25 mouse cellular contexts compared by ENCODE assay signal in genomic region chr14:59878248-59878647, GRCm38 (mm10).
DNase-seq lines count a peak whose midpoint lies in the region; ATAC-seq and TF ChIP-seq lines count a peak whose summit lies in the region.
"Had no signal": no experiment of that assay in that cellular context is flagged by ENCODE, and none has a peak within 500 bp of the region (broad histone marks: within the 10 kb centered on the region; RNA-seq: fewer than 3 reads in every experiment).

No protein-coding gene starts in this region.

- H3K36me3 ChIP-seq in lung, embryonic 14.5 days (ENCODE audit: insufficient read depth): no peaks in the 10 kb centered on the region
- H3K36me3 ChIP-seq in lung, embryonic 16.5 days (ENCODE audit: control insufficient read depth, insufficient read depth, low read length): no peaks in the 10 kb centered on the region
- H3K36me3 ChIP-seq: embryonic facial prominence, embryonic 12.5 days; embryonic facial prominence, embryonic 15.5 days; forebrain, embryonic 10.5 days; forebrain, embryonic 12.5 days had no signal

- 30% methylated on average over 3 of the region's 3 CpGs for WGBS in lung, embryonic 14.5 days
- WGBS in lung, embryonic 16.5 days: 47% methylated on average over 3 of the region's 3 CpGs
- WGBS in lung, adult 2 months: 65% methylated on average over 3 of the region's 3 CpGs

- H3K4me1 ChIP-seq in lung, embryonic 14.5 days (ENCODE audit: insufficient read depth): peaks cover 3% of the 10 kb centered on the region; the same call in 1 of the 2 replicates
- peaks cover 6% of the 10 kb centered on the region; the same call in 1 of the 2 replicates for H3K4me1 ChIP-seq in lung, embryonic 16.5 days (replicated peaks; ENCODE audit: control insufficient read depth, insufficient read depth, low read length)
- no peaks in the 10 kb centered on the region for H3K4me1 ChIP-seq in lung, adult 2 months (ENCODE audit: control insufficient read depth, insufficient read depth, low read length)
- H3K4me1 ChIP-seq: embryonic facial prominence, embryonic 12.5 days; forebrain, embryonic 10.5 days; forebrain, embryonic 12.5 days had no signal

- ATAC-seq in lung, embryonic 14.5 days (ENCODE audit: insufficient read depth): peak; percentile 68
- ATAC-seq in lung, embryonic 16.5 days (ENCODE audit: low read depth): peak; percentile 53
- ATAC-seq: forebrain, embryonic 14.5 days; forebrain, embryonic 16.5 days had no signal

- H3K4me3 ChIP-seq in lung, embryonic 14.5 days (ENCODE audit: low read depth, low read length): no peak overlapping the region
- no peak overlapping the region for H3K4me3 ChIP-seq in lung, embryonic 16.5 days (ENCODE audit: low read length)
- no peak overlapping the region for H3K4me3 ChIP-seq in lung, adult 2 months (replicated peaks; ENCODE audit: extremely low read depth, low read depth, low read length)
- H3K4me3 ChIP-seq: embryonic facial prominence, embryonic 12.5 days; embryonic facial prominence, embryonic 15.5 days; erythroblast, embryonic 14.5 days; forebrain, embryonic 10.5 days; forebrain, embryonic 12.5 days had no signal

- H3K4me2 ChIP-seq in lung, embryonic 14.5 days: no peak overlapping the region
- H3K4me2 ChIP-seq in lung, embryonic 16.5 days (ENCODE audit: low read depth, low read length): no peak overlapping the region
- H3K4me2 ChIP-seq: embryonic facial prominence, embryonic 12.5 days; embryonic facial prominence, embryonic 15.5 days; forebrain, embryonic 12.5 days had no signal

- DNase-seq in lung, embryonic 14.5 days: peak; percentile 86
- DNase-seq in lung, postnatal 14 days: no peak
- no peak for DNase-seq in lung, adult 2 months
- DNase-seq in lung, postnatal 10 days: peak; percentile 12
- DNase-seq in lung, postnatal 25 days (ENCODE audit: low spot score): peak; percentile 1
- DNase-seq in layer of hippocampus, adult 18-20 months (ENCODE audit: low spot score in 2 of 2): no peak
- DNase-seq in right cerebral cortex, adult 18-20 months: no peak
- DNase-seq: adrenal gland, adult 2 months; adrenal gland, postnatal 10 days; adrenal gland, postnatal 25 days; cerebellum, adult 11 months; cerebellum, adult 18-20 months; cerebellum, adult 8-10 months; cerebellum, adult 9-11 months; cerebellum, postnatal 14 days; cerebellum, postnatal 36 days; embryo, embryonic 11 days had no signal

- H3K9ac ChIP-seq in lung, embryonic 14.5 days: no peak overlapping the region
- no peak overlapping the region for H3K9ac ChIP-seq in lung, embryonic 16.5 days (ENCODE audit: low read length)
- H3K9ac ChIP-seq: embryonic facial prominence, embryonic 12.5 days; embryonic facial prominence, embryonic 15.5 days; forebrain, embryonic 12.5 days had no signal

- no peaks in the 10 kb centered on the region for H3K27me3 ChIP-seq in lung, embryonic 14.5 days (ENCODE audit: insufficient read depth, low read length)
- no peaks in the 10 kb centered on the region for H3K27me3 ChIP-seq in lung, embryonic 16.5 days (ENCODE audit: control insufficient read depth, insufficient read depth, low read depth, low read length)
- H3K27me3 ChIP-seq: embryonic facial prominence, embryonic 12.5 days; embryonic facial prominence, embryonic 15.5 days; forebrain, embryonic 12.5 days had no signal

- no peaks in the 10 kb centered on the region for H3K9me3 ChIP-seq in lung, embryonic 14.5 days (ENCODE audit: low read depth, low read length)
- peaks cover 3% of the 10 kb centered on the region; the same call in 1 of the 2 replicates for H3K9me3 ChIP-seq in lung, embryonic 16.5 days (ENCODE audit: control insufficient read depth, low read length)
- H3K9me3 ChIP-seq: embryonic facial prominence, embryonic 12.5 days; embryonic facial prominence, embryonic 15.5 days; forebrain, embryonic 10.5 days; forebrain, embryonic 12.5 days had no signal

- H3K27ac ChIP-seq in lung, embryonic 14.5 days (ENCODE audit: low read depth): no peak overlapping the region
- H3K27ac ChIP-seq in lung, embryonic 16.5 days (ENCODE audit: low read length): no peak overlapping the region
- H3K27ac ChIP-seq: embryonic facial prominence, embryonic 12.5 days; embryonic facial prominence, embryonic 15.5 days; forebrain, embryonic 10.5 days; forebrain, embryonic 12.5 days had no signal

- no peak for TF ChIP-seq CTCF in lung, embryonic 14.5 days (IDR thresholded peaks at IDR 0.05; ENCODE audit: low read depth)
- no peak for TF ChIP-seq CTCF in lung, adult 2 months (IDR thresholded peaks at IDR 0.05; ENCODE audit: insufficient read depth, low read length)

- TF ChIP-seq POLR2A in lung, adult 2 months (IDR thresholded peaks at IDR 0.05; ENCODE audit: borderline replicate concordance, extremely low read depth, low read depth, low read length): no peak

Comparison
In these comparisons a context has a peak if more than half of its experiments do, and no peak if none do; other contexts are left out.
1. DNase-seq: peak in lung, embryonic 14.5 days (single experiment), lung, postnatal 10 days (single experiment) and lung, postnatal 25 days (single experiment); none in lung, postnatal 14 days (single experiment), lung, adult 2 months (single experiment), layer of hippocampus, adult 18-20 months (0 of 2) and right cerebral cortex, adult 18-20 months (single experiment).